Mouse (Mus musculus): Measurements from ENCODE around the gene Pan2. TPM values are rescaled to one million over a fixed set of nuclear protein-coding genes. Genes with fewer than 3 reads are reported as not detected.

The Pan2 gene
- total RNA-seq, 2 experiments from 2014 or later, result 14.0 to 16.7 TPM

Other genes starting within 250 kb of the Pan2 start
- 100 to 1,000 TPM; 155 to 157 TPM for gene Ptges3, start 244.4 kb upstream of the Pan2 start, total RNA-seq (2021)
- gene Atp5b, start 220.1 kb upstream of the Pan2 start, total RNA-seq (2021), result 1,000 to 10,000 TPM; 1,628 to 1,744 TPM
- 10 to 100 TPM; 39.9 to 46.8 TPM for gene Baz2a, start 211.8 kb upstream of the Pan2 start, total RNA-seq (2021)
- gene Rbms2, start 123.0 kb upstream of the Pan2 start, total RNA-seq (2021), result 10 to 100 TPM; 12.8 to 13.7 TPM
- 10 to 100 TPM; 21.1 to 23.2 TPM for gene Gls2, start 108.9 kb upstream of the Pan2 start, total RNA-seq (2021)
- 10 to 100 TPM in 1 of 2 experiments, 1 to 10 TPM in 1; 7.1 to 10.2 TPM for gene Spryd4, start 91.5 kb upstream of the Pan2 start, total RNA-seq (2021)
- not detected for gene Mip, start 77.5 kb upstream of the Pan2 start, total RNA-seq (2021)
- 1 to 10 TPM; 7.8 to 8.4 TPM for gene Timeless, start 71.3 kb upstream of the Pan2 start, total RNA-seq (2021)
- not detected for gene Apon, start 49.2 kb upstream of the Pan2 start, total RNA-seq (2021)
- gene Apof, start 34.7 kb upstream of the Pan2 start, total RNA-seq (2021), result not detected
- 10 to 100 TPM; 30.6 to 36.0 TPM for gene Stat2, start 32.8 kb upstream of the Pan2 start, total RNA-seq (2021)
- gene Il23a, start 4.6 kb upstream of the Pan2 start, total RNA-seq (2021), result under 1 TPM in 1 of 2 experiments, not detected in 1; 0.38 TPM
- gene Cnpy2, start 19.1 kb downstream of the Pan2 start, total RNA-seq (2021), result 10 to 100 TPM; 82.9 to 86.1 TPM
- gene Cs, start 34.4 kb downstream of the Pan2 start, total RNA-seq (2021), result 100 to 1,000 TPM; 224 to 234 TPM
- 10 to 100 TPM; 51.2 to 52.8 TPM for gene Coq10a, start 65.7 kb downstream of the Pan2 start, total RNA-seq (2021)
- gene Ankrd52, start 73.8 kb downstream of the Pan2 start, total RNA-seq (2021), result 10 to 100 TPM; 55.6 to 59.6 TPM
- gene Slc39a5, start 97.9 kb downstream of the Pan2 start, total RNA-seq (2021), result not detected
- gene Nabp2, start 108.2 kb downstream of the Pan2 start, total RNA-seq (2021), result 10 to 100 TPM; 91.6 to 92.0 TPM
- gene Rnf41, start 108.3 kb downstream of the Pan2 start, total RNA-seq (2021), result 10 to 100 TPM; 74.4 to 76.3 TPM
- 100 to 1,000 TPM; 226 to 234 TPM for gene Smarcc2, start 155.9 kb downstream of the Pan2 start, total RNA-seq (2021)
- 100 to 1,000 TPM; 520 to 569 TPM for gene Myl6, start 190.8 kb downstream of the Pan2 start, total RNA-seq (2021)
- gene Myl6b, start 195.3 kb downstream of the Pan2 start, total RNA-seq (2021), result 10 to 100 TPM; 16.2 to 19.3 TPM
- 1 to 10 TPM; 4.5 to 4.7 TPM for gene Esyt1, start 222.5 kb downstream of the Pan2 start, total RNA-seq (2021)
- gene Zc3h10, start 244.4 kb downstream of the Pan2 start, total RNA-seq (2021), result 10 to 100 TPM; 14.1 to 14.3 TPM
- gene Rpl41, start 246.0 kb downstream of the Pan2 start, total RNA-seq (2021), result 1,000 to 10,000 TPM; 1,506 to 1,536 TPM